Mouse (Mus musculus) urinary bladder, postnatal 4 days (tissue): ENCODE results near the gene Cbx5.

Experiments used
- DNase-seq, 2 experiments: peaks; one replicate each; pipeline ENCODE4 v3.0.0; 2021 to 2022; ENCODE audit warnings: low spot score in 2 of 2

Gene Cbx5

GRCm38 (mm10) chr15:103173251-103173650 is 66.4 kb downstream of the Cbx5 start:
- DNase-seq = no peak

GRCm38 (mm10) chr15:103172537-103172936 is 67.1 kb downstream of the Cbx5 start:
- peak; percentile 60 to 72 for DNase-seq

GRCm38 (mm10) chr15:103171276-103171675 is 68.3 kb downstream of the Cbx5 start:
- DNase-seq = peak in 1 of 2 experiments; percentile 35

- no peak for DNase-seq
These were observed 69.3 kb downstream of the Cbx5 start for GRCm38 (mm10) chr15:103170316-103170679.

- DNase-seq = no peak
These were observed 69.9 kb downstream of the Cbx5 start for GRCm38 (mm10) chr15:103169612-103170315.

- peak in 1 of 2 experiments; percentile 48 for DNase-seq
These were observed 70.6 kb downstream of the Cbx5 start for GRCm38 (mm10) chr15:103168801-103169611.

- DNase-seq = no peak
These were observed 71.8 kb downstream of the Cbx5 start for GRCm38 (mm10) chr15:103167786-103168185.

GRCm38 (mm10) chr15:103167042-103167615 is 72.5 kb downstream of the Cbx5 start, which contains the start of gene Smug1:
Smug1 (minus strand) TSS chr15:103167092.
- no peak for DNase-seq

- DNase-seq = no peak
These were observed 73.7 kb downstream of the Cbx5 start for GRCm38 (mm10) chr15:103165924-103166323.

- DNase-seq = peak; percentile 83 to 89
These were observed 74.2 kb downstream of the Cbx5 start for GRCm38 (mm10) chr15:103165379-103165778.

- DNase-seq = peak; percentile 81 to 87
These were observed 76.3 kb downstream of the Cbx5 start for GRCm38 (mm10) chr15:103163182-103163919.

GRCm38 (mm10) chr15:103157585-103157984 is 82.0 kb downstream of the Cbx5 start:
- no peak for DNase-seq

GRCm38 (mm10) chr15:103156890-103157289 is 82.7 kb downstream of the Cbx5 start:
- DNase-seq = no peak

GRCm38 (mm10) chr15:103155366-103156321 is 84.0 kb downstream of the Cbx5 start:
- no peak for DNase-seq

- no peak for DNase-seq
These were observed 86.6 kb downstream of the Cbx5 start for GRCm38 (mm10) chr15:103152890-103153610.

- no peak for DNase-seq
These were observed 87.2 kb downstream of the Cbx5 start for GRCm38 (mm10) chr15:103152371-103152770.

- DNase-seq = no peak
These were observed 91.8 kb downstream of the Cbx5 start for GRCm38 (mm10) chr15:103147779-103148178.

- DNase-seq = no peak
These were observed 92.3 kb downstream of the Cbx5 start for GRCm38 (mm10) chr15:103147422-103147690.

- DNase-seq = no peak
These were observed 92.8 kb downstream of the Cbx5 start for GRCm38 (mm10) chr15:103146627-103147421.
